Mouse (Mus musculus) lung, postnatal 4 days (tissue): Measurements from ENCODE around the gene Rfng.
"Not testable (repeated sequence)": the region's sequence is repeated elsewhere in the genome, so short reads cannot be mapped to it uniquely, and the experiment has no call there.

ENCODE experiments used
- DNase-seq, 2 experiments: peaks; one replicate each; pipeline ENCODE4 v3.0.0; 2021

Rfng gene

DNA sequence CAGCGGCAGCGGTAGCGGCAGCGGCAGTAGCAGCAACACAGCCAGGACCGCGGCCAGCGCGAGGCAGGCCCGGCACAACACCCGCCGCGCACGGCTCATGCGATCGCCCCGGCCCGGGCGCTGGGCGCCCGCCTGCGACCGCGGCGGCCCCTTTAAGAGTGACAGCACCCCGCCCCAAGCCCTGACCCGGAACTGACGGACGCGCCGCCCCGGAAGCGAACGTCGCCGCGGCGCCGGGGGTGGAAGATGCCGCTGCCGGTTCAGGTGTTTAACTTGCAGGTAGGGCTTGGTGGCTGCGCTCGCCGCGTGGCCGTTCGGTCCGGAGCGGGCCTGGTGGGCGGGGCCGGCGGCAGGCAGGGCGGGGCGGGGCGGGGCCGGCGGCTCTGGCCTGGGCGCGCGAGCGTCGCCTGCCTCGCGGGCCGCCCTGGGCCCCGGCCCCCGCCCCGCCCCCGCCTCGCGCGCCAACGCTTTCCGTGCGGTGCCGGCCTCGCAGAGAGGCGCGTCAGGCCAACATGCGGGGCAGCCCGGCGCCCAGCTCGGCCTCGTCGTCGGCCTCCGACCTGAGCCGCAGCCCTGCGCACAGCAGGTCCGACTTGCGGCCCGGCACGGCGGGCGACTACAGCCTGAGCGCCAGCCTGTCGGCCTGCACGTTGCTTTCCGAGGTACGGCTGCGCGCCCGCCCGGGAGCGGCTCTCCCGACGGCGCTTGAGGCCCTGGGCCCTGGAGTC lies at the start of gene Rfng, which contains the start of gene Gps1:
TSS of gene Rfng (minus strand) at position 144 of the 728 bp plus-strand sequence.
TSS of gene Gps1 (plus strand) at position 209 of the 728 bp plus-strand sequence.
- peak; percentile 87 to 89 for DNase-seq

- not testable (repeated sequence) for DNase-seq
These were observed 49.0 kb upstream of the Rfng start for GRCm38 (mm10) chr11:120832962-120833361.

GRCm38 (mm10) chr11:120831659-120832440 lies 47.8 kb upstream of the Rfng start:
- DNase-seq: no peak

GRCm38 (mm10) chr11:120830686-120831085 lies 46.7 kb upstream of the Rfng start:
- DNase-seq: no peak

GRCm38 (mm10) chr11:120829757-120830532 lies 45.9 kb upstream of the Rfng start:
- DNase-seq: no peak

DNA sequence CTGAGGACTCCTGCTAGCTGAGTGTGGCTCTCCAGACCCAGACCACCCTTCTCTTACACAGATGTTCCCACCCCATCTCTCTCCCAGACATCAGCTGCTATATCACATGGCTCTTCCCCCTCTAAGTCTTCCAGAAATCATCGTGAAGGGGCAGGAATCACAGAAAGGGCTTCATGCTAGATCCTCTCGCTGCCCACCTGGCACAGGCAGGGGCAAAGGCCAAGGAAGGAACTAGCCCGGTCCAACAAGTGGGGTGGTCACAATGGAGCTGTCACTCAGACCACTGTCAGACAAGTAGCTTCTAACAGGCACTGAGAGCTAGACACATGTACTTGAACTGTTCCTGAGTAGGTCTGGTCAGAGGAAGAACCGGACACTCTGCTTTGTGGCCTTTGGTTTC lies 44.4 kb upstream of the Rfng start:
- no peak for DNase-seq

GRCm38 (mm10) chr11:120826016-120826953 lies 42.3 kb upstream of the Rfng start:
- DNase-seq: no peak

- DNase-seq: no peak
These were observed 41.4 kb upstream of the Rfng start for GRCm38 (mm10) chr11:120825289-120825863.

DNA sequence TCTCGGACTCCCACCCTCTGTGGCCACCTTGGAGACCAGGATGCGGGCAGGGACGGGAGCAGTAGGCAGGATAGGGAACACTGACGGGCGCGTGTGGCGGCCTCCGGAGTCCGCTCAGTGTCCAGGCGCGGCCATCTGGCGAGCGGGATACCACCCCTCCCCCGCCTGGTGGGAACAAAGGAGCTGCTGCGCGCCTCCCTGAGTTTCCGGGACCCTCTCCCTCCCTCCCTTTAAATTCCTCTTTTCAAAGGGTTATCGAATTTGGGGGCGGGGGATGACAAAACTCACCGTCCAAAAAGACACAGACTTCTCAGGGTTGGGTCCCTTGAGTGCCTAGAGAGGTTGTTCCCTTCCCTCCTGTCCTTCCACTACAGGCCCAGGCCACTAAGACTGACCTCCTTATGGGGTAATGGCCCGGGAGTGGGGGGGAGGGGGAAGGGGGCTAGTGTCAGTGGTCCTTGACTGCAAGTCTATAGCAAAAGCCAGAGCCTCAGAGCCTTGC lies 40.8 kb upstream of the Rfng start:
- no peak for DNase-seq

- DNase-seq: peak; percentile 96 to 98
These were observed 40.2 kb upstream of the Rfng start, which contains the start of gene Fasn for GRCm38 (mm10) chr11:120823956-120824786. Gene Fasn (minus strand): TSS chr11:120824547.

- no peak for DNase-seq
These were observed 39.5 kb upstream of the Rfng start for GRCm38 (mm10) chr11:120823551-120823947.

- peak in 1 of 2 experiments; percentile 37 for DNase-seq
These were observed 39.0 kb upstream of the Rfng start for GRCm38 (mm10) chr11:120822831-120823550.

- no peak for DNase-seq
These were observed 38.3 kb upstream of the Rfng start for GRCm38 (mm10) chr11:120822321-120822720.

DNA sequence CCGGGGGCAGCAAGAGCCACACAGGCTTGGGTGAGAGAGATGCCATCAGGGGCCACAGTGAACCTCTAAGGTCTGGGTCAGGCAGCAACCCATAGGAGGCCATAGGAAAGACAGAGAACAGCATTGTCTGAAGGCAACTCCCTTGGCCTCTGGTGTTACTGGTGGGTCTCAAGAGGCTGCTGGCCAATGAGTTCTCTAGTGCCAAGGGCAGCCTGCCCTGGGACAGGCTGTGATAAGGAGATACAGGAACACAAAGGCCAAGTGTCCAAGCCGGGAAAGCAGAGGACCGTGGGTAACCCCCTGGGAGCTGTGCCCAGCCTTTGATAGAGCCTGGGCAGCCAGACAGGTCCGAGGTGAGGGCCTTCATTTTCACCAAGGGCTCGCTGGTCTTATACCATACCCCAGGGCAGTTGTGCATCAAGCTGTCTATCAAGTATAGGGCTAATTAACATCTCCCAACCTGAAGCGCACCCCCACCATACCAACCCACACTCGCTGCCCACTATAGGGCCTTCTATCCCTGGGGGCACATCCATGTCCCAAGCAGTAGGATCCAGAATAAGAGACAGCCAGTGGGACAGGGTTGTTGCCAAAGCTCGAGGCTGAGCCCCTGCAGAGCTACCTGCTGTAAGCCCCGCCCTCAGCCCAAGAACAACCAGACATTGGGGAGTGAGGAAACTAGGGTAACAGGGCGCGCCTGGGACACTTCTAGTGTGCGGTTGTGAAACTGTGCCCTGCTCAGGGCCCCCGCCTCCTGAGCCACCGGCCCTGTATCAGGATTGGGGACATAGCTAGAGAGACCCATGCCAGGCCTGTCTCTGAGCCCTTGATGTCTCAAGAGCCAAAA lies 37.3 kb upstream of the Rfng start:
- peak; percentile 39 to 57 for DNase-seq

DNA sequence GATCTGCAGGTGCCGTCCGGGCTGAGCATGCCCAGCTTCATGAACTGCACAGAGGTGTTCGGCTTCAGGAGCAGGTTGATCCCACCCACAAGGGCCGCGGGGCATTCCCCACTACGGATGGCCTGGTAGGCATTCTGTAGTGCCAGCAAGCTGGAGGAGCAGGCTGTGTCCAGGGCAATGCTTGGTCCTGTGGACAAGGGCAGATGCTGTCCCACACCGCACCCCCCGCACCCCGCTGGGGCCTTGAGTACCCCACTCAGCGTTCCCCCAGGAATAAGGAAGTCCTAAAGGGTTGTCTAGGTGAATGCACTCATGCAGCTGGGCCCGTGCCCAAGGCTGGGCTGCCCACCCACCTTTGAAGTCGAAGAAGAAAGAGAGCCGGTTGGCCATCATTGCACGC lies 36.5 kb upstream of the Rfng start:
- no peak for DNase-seq

- DNase-seq: no peak
These were observed 35.5 kb upstream of the Rfng start for GRCm38 (mm10) chr11:120819556-120819955.

GRCm38 (mm10) chr11:120818251-120818650 lies 34.2 kb upstream of the Rfng start:
- DNase-seq: no peak

DNA sequence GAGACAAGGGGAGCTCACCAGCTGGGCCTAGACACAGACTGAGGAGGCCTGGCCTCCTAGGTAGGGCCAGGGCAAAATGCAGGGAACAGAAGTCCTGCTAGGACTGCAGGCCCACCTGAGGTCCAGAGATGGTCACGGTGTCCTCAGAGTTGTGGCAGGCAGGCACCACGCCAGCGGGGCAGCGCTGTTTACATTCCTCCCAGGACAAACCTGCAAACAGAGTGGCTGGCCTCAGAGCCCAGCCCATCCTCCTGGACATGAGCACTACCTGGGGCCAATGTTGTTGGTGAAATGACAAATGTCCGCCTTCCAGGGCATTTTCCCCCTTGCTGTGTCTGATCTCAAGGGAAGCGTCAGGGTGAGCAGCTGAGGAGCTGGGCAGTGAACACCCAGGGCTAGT lies 33.4 kb upstream of the Rfng start:
- DNase-seq: no peak

DNA sequence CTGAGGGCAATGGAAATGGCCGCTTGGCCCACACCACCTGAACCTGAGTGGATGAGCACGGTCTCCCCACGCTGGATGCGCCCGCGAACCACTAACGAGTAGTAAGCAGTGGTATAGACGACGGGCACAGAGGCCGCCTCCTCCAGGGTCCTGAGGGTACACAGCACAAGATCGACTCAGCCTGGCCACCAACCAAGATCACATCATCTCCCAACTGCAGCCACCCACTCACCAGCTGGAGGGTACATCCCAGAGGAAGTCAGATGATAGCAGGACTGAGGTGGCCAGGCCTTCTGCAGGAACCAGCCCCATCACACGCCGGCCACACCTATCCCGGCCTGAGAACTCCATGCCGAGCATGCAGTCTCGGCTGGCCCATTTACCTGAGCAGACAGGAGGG lies 28.1 kb upstream of the Rfng start:
- no peak for DNase-seq
